ENCODE assay signal across 20 mouse cellular contexts in the genomic region with DNA sequence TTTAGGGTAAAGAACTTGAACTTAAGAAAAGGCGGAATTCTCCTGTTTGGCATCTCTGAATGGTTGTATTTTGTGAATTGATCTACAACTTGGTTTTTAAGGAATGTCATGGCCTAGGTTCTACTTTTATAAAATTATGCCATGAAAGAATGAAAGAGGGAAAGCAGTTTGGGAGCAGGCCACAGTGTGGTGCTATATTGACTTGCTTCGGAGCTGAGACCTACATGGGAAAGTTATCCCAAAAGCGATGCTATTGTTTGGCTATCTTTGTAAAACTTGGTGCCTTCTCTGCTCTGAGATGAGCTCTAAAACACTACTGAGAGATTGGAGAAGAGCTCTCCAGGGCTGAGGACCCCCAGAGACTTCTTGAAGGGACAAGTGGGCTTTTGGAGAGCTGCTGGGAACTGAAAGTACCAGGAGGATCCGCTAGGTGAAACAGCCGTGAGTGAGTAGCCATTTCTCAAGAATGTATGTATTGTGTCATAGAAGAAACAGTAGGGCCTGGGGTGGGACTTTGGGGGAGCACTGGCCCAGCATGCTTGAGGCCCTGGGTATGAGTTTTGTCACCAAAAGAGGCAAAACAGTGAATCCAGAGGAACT. TPM values are rescaled to one million over a fixed set of nuclear protein-coding genes. Genes with fewer than 3 reads are reported as not detected.
DNase-seq lines count a peak whose midpoint lies in the region; ATAC-seq and TF ChIP-seq lines count a peak whose summit lies in the region.
"Had no signal": no experiment of that assay in that cellular context is flagged by ENCODE, and none has a peak within 500 bp of the region (broad histone marks: within the 10 kb centered on the region; RNA-seq: fewer than 3 reads in every experiment).

No protein-coding gene starts in this region.

- WGBS in midbrain, postnatal 0 days = 78% methylated on average over 5 of the region's 5 CpGs
- 76% methylated on average over 5 of the region's 5 CpGs for whole genome bisulfite sequencing in midbrain, embryonic 11.5 days

- TF ChIP-seq CTCF in midbrain, postnatal 0 days (IDR thresholded peaks at IDR 0.05) = peak; percentile 61

- no peak overlapping the region for H3K4me3 ChIP-seq in midbrain, postnatal 0 days (ENCODE audit: low read depth, low read length)
- H3K4me3 ChIP-seq in midbrain, embryonic 11.5 days (ENCODE audit: low read depth, low read length) = no peak overlapping the region

- no peak overlapping the region for H3K4me2 ChIP-seq in midbrain, postnatal 0 days (ENCODE audit: low read depth, low read length, poor library complexity, severe bottlenecking)
- no peak overlapping the region for H3K4me2 ChIP-seq in midbrain, embryonic 11.5 days

- H3K9me3 ChIP-seq in midbrain, postnatal 0 days (ENCODE audit: low read length) = no peaks in the 10 kb centered on the region
- no peaks in the 10 kb centered on the region for H3K9me3 ChIP-seq in midbrain, embryonic 11.5 days (ENCODE audit: control insufficient read depth, low read length)
- H3K9me3 ChIP-seq: G1E; heart, embryonic 13.5 days; hindbrain, embryonic 12.5 days; lung, embryonic 15.5 days; stomach, embryonic 15.5 days had no signal

- no peaks in the 10 kb centered on the region for H3K4me1 ChIP-seq in midbrain, postnatal 0 days (ENCODE audit: insufficient read depth, low read length)
- peaks cover 6% of the 10 kb centered on the region; the same call in 1 of the 2 replicates for H3K4me1 ChIP-seq in midbrain, embryonic 11.5 days (ENCODE audit: control insufficient read depth, insufficient read depth, low read length)
- H3K4me1 ChIP-seq: lung, embryonic 15.5 days; stomach, embryonic 15.5 days had no signal

- H3K9ac ChIP-seq in midbrain, postnatal 0 days (replicated peaks; ENCODE audit: low read length, poor library complexity, severe bottlenecking) = no peak overlapping the region
- H3K9ac ChIP-seq in midbrain, embryonic 11.5 days (ENCODE audit: low read length) = no peak overlapping the region
- H3K9ac ChIP-seq: heart, embryonic 13.5 days; hindbrain, embryonic 12.5 days; lung, embryonic 15.5 days; stomach, embryonic 15.5 days had no signal

- no peak overlapping the region for H3K27ac ChIP-seq in midbrain, postnatal 0 days (ENCODE audit: low read depth, low read length)
- no peak overlapping the region for H3K27ac ChIP-seq in midbrain, embryonic 11.5 days (ENCODE audit: low read depth, low read length)
- H3K27ac ChIP-seq: heart, embryonic 13.5 days; hindbrain, embryonic 12.5 days; lung, embryonic 15.5 days; stomach, embryonic 15.5 days had no signal

- ATAC-seq in CD4-positive, CD25-positive, alpha-beta regulatory T cell, adult 4 months = no peak
- no peak for ATAC-seq in midbrain, postnatal 0 days (ENCODE audit: low FRiP score)
- ATAC-seq in midbrain, embryonic 11.5 days (ENCODE audit: low FRiP score) = no peak

- no peaks in the 10 kb centered on the region for H3K36me3 ChIP-seq in midbrain, postnatal 0 days (ENCODE audit: insufficient read depth, low read length)
- H3K36me3 ChIP-seq in midbrain, embryonic 11.5 days (ENCODE audit: control insufficient read depth, insufficient read depth, low read length) = no peaks in the 10 kb centered on the region
- H3K36me3 ChIP-seq: G1E; heart, embryonic 13.5 days; hindbrain, embryonic 12.5 days; lung, embryonic 15.5 days; stomach, embryonic 15.5 days had no signal

- no peaks in the 10 kb centered on the region for H3K27me3 ChIP-seq in midbrain, postnatal 0 days (ENCODE audit: insufficient read depth, low read length)
- no peaks in the 10 kb centered on the region for H3K27me3 ChIP-seq in midbrain, embryonic 11.5 days (ENCODE audit: control insufficient read depth, insufficient read depth, low read length)
- H3K27me3 ChIP-seq: heart, embryonic 13.5 days; hindbrain, embryonic 12.5 days; lung, embryonic 15.5 days; stomach, embryonic 15.5 days had no signal

- peak; percentile 8 for DNase-seq in CD4-positive, CD25-positive, alpha-beta regulatory T cell, adult 2 months (ENCODE audit: low read depth, low spot score)
- DNase-seq in kidney, adult 9 months = peak; percentile 3
- DNase-seq in kidney, adult 8-10 months = no peak
- DNase-seq in midbrain, postnatal 0 days (ENCODE audit: low spot score) = peak; percentile 5
- no peak for DNase-seq in midbrain, embryonic 11.5 days (ENCODE audit: low spot score, missing footprints)
- peak; percentile 20 for DNase-seq in retina, embryonic 14.5 days (ENCODE audit: low spot score)
- no peak for DNase-seq in spleen, postnatal 14 days (ENCODE audit: low spot score in 2 of 2)
- DNase-seq: cerebellum, postnatal 14 days; thymus, postnatal 25 days had no signal

RNA-seq across cellular contexts. Expression of a gene that starts 1.6 kb away (rescaled TPM):
- 10 to 100 TPM; 42.8 to 50.3 TPM for polyA plus RNA-seq in CD4-positive, CD25-positive, alpha-beta regulatory T cell, adult 4 months (2017; shearing (Covaris generic))
- total RNA-seq in midbrain, postnatal 0 days (2014; rRNA removed) = 7.4 and 8.0 TPM in 2 replicates
- 5.9 and 9.3 TPM in 2 replicates for polyA plus RNA-seq in midbrain, postnatal 0 days (2015; fragmentation: Nextera tagmentation; extraction: Ambion mirVana)
- polyA plus RNA-seq in midbrain, embryonic 11.5 days (2014; fragmentation: Nextera tagmentation; extraction: Ambion mirVana) = 6.4 and 7.0 TPM in 2 replicates

RNA-seq across cellular contexts. Expression of a gene that starts 25.7 kb away (rescaled TPM):
- 1 to 10 TPM; 1.2 to 1.7 TPM for polyA plus RNA-seq in CD4-positive, CD25-positive, alpha-beta regulatory T cell, adult 4 months (2017; shearing (Covaris generic))
- total RNA-seq in midbrain, postnatal 0 days (2014; rRNA removed) = 0.11 TPM in 1 of 2 replicates, not detected in the other
- polyA plus RNA-seq in midbrain, postnatal 0 days (2015; fragmentation: Nextera tagmentation; extraction: Ambion mirVana) = 0.34 and 0.64 TPM in 2 replicates
- 0.22 TPM in 2 replicates for polyA plus RNA-seq in midbrain, embryonic 11.5 days (2014; fragmentation: Nextera tagmentation; extraction: Ambion mirVana)
- total RNA-seq: adrenal gland, postnatal 36 days; megakaryocyte, adult 5-6 weeks; monocyte, adult 5-6 weeks had no signal
- polyA plus RNA-seq: G1E; heart, embryonic 13.5 days; kidney, adult 2 months; small intestine, adult 2 months had no signal

Comparison
In these comparisons a context has a peak if more than half of its experiments do, and no peak if none do; other contexts are left out.
1. DNase-seq: peak in CD4-positive, CD25-positive, alpha-beta regulatory T cell, adult 2 months (single experiment), kidney, adult 9 months (single experiment), midbrain, postnatal 0 days (single experiment) and retina, embryonic 14.5 days (single experiment); none in kidney, adult 8-10 months (0 of 2), midbrain, embryonic 11.5 days (single experiment) and spleen, postnatal 14 days (0 of 2).